Mouse (Mus musculus) testis, adult 2 months (tissue): Measurements from ENCODE around the gene Phactr4. TPM values are rescaled to one million over a fixed set of nuclear protein-coding genes. Genes with fewer than 3 reads are reported as not detected.

Experiments used
- H3K27ac ChIP-seq: fragments of 200-500 bp; 2 replicates; pipeline ENCODE4 v1.5.1; 2012; ENCODE audit warnings: low read depth, low read length; ENCODE audit not compliant: control insufficient read depth, insufficient read depth
- H3K27me3 ChIP-seq: fragments of 200-500 bp; 2 replicates; pipeline ENCODE4 v1.6.1; 2012; ENCODE audit warnings: mild to moderate bottlenecking, low read length, moderate library complexity; ENCODE audit not compliant: control insufficient read depth, insufficient read depth
- H3K36me3 ChIP-seq: fragments of 200-500 bp; 2 replicates; pipeline ENCODE4 v1.6.1; 2012; ENCODE audit warnings: mild to moderate bottlenecking, low read length; ENCODE audit not compliant: control insufficient read depth, insufficient read depth
- H3K4me1 ChIP-seq: fragments of 200-500 bp; 2 replicates; pipeline ENCODE4 v1.6.1; 2012; ENCODE audit warnings: low read length; ENCODE audit not compliant: control insufficient read depth, insufficient read depth
- H3K4me3 ChIP-seq: fragments of 200-500 bp; 2 replicates; pipeline ENCODE4 v1.5.1; 2012; ENCODE audit warnings: low read depth, mild to moderate bottlenecking, low read length, moderate library complexity, mixed read lengths; ENCODE audit not compliant: control insufficient read depth
- CTCF ChIP-seq: fragments of 200-500 bp; IDR thresholded peaks from 2 replicates; pipeline ENCODE4 v1.5.1; 2012; ENCODE audit warnings: low read depth, mild to moderate bottlenecking, inconsistent platforms, low read length, moderate library complexity; ENCODE audit not compliant: control insufficient read depth, insufficient read depth, insufficient replicate concordance
- POLR2A ChIP-seq: fragments of 200-500 bp; IDR thresholded peaks from 2 replicates; pipeline ENCODE4 v1.6.1; 2012; ENCODE audit warnings: low read depth, mild to moderate bottlenecking, inconsistent platforms, low read length, moderate library complexity; ENCODE audit not compliant: control insufficient read depth
- polyA plus RNA-seq: library from polyadenylated mRNA; depleted of rRNA; stranded (reverse); fragments of >200 nt; gene quantifications from 2 replicates; pipeline ENCODE4 v1.2.3, GENCODE M21; 2012

The Phactr4 gene
- polyA plus RNA-seq, 1 experiment: 8.5 TPM

DNA sequence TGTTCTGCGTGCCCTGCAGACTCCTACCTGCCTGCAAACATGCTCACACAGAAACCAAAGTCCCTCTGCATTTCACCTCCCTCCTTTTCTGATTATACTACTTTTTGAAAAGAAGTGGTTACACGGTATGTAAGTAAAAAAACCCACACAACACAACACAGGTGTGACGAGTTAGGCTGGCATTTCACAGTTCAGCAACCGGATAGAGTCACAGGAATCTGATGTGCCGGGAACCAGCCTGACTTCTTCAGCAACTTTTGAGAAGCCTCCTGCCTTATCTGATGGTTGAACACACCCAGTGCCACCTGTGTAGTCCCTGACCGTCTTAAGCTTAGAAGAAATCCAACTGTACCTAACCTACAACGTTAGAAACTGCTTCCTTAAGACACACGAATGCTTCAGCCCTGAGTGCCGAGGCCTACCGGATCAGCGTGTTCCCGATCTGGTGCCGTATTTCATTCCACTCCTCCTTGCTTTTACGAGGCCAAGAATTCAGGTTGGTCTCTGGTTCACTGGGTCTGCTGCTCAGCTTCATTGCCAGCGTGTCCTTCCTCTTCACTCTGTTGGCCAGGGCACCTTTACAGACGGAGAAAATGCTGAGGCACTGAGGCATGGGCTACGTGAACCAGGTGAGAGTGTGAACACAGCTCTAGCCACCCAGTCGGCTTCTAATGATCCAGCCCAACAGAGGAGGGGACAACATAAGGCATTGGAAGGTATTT lies 54.6 kb downstream of the Phactr4 start:
- Histone ChIP-seq H3K4me3 (no peak overlapping the region), H3K4me1 (no peaks in the 10 kb centered on the region), H3K27me3 (no peaks in the 10 kb centered on the region), H3K36me3 (peaks cover 6% of the 10 kb centered on the region), H3K27ac (no peak overlapping the region)
- TF ChIP-seq POLR2A (no peak), CTCF (no peak)

DNA sequence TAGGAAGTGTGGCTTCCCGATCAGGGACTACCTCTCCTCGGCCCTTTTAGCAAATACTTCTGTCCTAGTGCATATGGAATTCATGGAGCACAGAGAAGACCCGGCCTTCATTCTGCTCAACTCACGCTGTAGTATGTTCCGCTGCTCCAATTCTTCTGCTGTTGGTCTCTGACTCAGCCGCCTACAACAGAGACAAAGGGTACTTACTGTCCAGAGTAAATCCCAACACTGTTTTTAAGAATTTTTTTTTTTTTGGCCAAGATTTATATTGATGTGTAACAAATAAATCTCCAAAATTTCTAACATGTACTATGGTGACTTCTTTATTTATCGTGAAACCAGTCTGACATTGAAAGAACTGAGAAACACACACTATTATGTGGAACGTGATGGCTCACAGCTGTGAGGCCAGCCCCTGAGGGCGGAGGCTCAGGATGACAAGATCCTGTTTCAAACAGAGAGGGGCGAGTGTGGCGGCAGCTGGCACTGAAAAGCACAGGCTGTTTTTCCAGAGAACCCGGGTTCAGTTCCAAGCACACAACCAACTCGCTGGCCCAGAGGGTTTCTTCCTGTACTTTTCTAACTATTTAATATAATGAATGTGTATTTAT lies 56.7 kb downstream of the Phactr4 start:
- H3K27me3 ChIP-seq: no peaks in the 10 kb centered on the region
- H3K4me1 ChIP-seq: no peaks in the 10 kb centered on the region
- H3K27ac ChIP-seq: no peak overlapping the region
- no peak overlapping the region for H3K4me3 ChIP-seq
- no peak for TF ChIP-seq POLR2A
- H3K36me3 ChIP-seq: peaks cover 4% of the 10 kb centered on the region

DNA sequence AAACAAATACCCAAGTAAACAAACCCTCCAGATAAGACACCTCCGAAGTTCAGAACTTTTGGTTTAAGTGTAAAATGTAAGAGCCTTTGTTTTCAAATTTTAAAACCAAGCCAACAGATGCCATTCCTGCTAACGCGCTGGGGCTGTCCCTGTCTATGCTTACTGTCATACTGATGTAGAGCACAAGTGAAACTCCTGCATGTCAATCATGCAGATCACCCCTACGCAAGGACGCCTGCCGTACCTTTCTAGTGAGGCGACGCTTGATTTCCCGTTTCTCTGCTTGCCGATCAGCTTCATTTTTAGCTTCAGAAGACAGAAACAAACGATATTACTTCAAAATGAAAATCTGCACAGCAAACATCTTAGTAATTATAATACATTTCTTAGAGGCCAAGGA lies 58.8 kb downstream of the Phactr4 start:
- no peak overlapping the region for H3K27ac ChIP-seq
- H3K4me3 ChIP-seq: no peak overlapping the region
- H3K27me3 ChIP-seq: no peaks in the 10 kb centered on the region
- peaks cover 2% of the 10 kb centered on the region for H3K36me3 ChIP-seq
- no peaks in the 10 kb centered on the region for H3K4me1 ChIP-seq
- no peak for TF ChIP-seq POLR2A
- TF ChIP-seq CTCF: no peak

DNA sequence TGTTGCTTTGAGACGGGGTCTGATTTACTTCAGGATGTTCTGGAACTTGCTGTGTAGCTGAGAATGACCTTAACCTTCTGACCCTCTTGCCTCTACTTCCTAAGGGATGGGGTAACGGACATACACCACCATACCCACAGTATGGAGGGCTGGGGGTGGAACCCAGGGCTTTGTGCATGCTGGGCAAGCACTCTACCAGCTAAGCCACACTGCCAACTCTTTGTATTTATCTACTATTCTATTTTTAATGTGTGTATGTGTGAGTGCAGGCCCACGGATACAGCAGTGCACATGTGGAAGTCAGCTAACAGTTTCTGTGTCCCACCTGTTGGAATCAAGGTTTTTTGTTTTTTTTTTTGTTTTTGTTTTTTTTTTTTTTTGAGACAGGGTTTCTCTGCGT lies 62.8 kb downstream of the Phactr4 start:
- H3K27ac ChIP-seq: no peak overlapping the region
- TF ChIP-seq CTCF: no peak
- TF ChIP-seq POLR2A: no peak
- peaks cover 3% of the 10 kb centered on the region for H3K4me1 ChIP-seq
- no peaks in the 10 kb centered on the region for H3K27me3 ChIP-seq
- H3K4me3 ChIP-seq: no peak overlapping the region
- peaks cover under 1% of the 10 kb centered on the region; the same call in 1 of the 2 replicates for H3K36me3 ChIP-seq

DNA sequence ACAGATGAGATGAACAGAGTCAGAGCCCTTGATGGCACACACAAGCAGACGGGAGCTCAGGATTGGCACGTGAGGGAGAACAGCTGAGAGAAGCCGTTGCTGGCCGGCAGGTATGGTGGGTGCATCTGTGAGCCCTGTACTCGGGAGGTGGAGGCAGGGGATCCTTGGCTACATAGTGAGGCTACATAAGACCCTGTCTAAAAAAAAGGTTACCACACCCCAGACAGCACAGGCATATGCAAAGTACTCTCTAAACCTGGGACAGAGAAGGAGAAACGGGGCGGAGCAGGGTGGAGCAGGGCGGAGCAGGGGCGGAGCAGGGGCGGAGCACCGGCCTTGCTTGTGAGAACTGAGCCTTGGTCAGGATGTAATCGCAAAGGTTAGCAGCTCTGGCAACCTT lies 66.1 kb downstream of the Phactr4 start:
- no peaks in the 10 kb centered on the region for H3K27me3 ChIP-seq
- peaks cover 7% of the 10 kb centered on the region for H3K4me1 ChIP-seq
- no peaks in the 10 kb centered on the region; the same call in 1 of the 2 replicates for H3K36me3 ChIP-seq
- peak overlapping the region; percentile 86 for H3K4me3 ChIP-seq
- no peak for TF ChIP-seq CTCF
- TF ChIP-seq POLR2A: peak; percentile 64; the same call in 1 of the 2 replicates
- H3K27ac ChIP-seq: peak overlapping the region; percentile 86

DNA sequence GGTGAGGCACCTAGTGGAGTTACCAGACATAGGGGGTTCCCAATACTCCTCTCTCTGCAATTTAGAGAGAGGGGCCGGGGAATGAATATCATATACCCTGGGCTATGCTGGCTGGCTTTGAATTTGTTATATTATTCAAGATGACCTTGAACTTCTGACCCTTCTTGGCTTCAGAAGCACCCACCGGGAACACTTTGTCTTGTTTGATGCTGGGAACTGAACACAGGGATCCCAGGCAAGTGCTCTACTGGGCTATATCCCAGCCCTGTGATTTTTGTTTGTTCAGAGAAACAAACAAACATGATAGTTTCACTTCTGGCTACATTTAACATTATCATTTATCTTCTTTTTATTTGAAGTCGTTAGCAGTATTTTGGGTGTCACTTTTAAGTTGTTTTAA lies 66.9 kb downstream of the Phactr4 start:
- H3K36me3 ChIP-seq: no peaks in the 10 kb centered on the region; the same call in 1 of the 2 replicates
- no peaks in the 10 kb centered on the region for H3K27me3 ChIP-seq
- H3K4me3 ChIP-seq: peak overlapping the region; percentile 49
- TF ChIP-seq CTCF: no peak
- TF ChIP-seq POLR2A: no peak
- H3K4me1 ChIP-seq: peaks cover 7% of the 10 kb centered on the region
- 0 out of 2 replicates have a peak overlapping the region, but pooled peaks have one; percentile 8 for H3K27ac ChIP-seq

DNA sequence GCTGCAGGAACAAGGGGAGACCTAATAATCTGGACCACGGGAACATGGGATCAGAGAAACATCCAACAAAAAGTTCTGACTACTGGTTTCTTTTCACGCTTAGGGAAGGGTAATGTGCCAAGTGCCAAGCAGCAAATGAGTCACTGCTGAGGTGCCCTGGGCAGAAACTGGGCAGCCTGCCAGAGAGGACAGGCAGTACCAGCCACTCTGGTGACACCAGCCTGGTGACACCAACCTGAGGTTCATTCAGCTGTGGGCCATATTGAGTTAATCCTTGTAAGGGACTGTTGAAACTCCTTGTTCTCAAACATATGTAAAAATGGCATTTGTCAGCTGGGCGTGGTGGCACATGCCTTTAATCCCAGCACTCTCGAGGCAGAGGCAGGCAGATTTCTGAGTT lies 67.7 kb downstream of the Phactr4 start:
- Histone ChIP-seq H3K4me1 (peaks cover 7% of the 10 kb centered on the region), H3K36me3 (no peaks in the 10 kb centered on the region; the same call in 1 of the 2 replicates), H3K4me3 (peak overlapping the region; percentile 91), H3K27me3 (no peaks in the 10 kb centered on the region), H3K27ac (peak overlapping the region; percentile 96; the same call in 1 of the 2 replicates)
- TF ChIP-seq CTCF (no peak), POLR2A (no peak)
